Mouse (Mus musculus) lung, postnatal 0 days (tissue): ENCODE measurements around the gene Rtl6.

Experiments
- CTCF ChIP-seq: IDR thresholded peaks from 2 replicates; pipeline ENCODE4 v1.5.1; 2016; ENCODE audit warnings: antibody characterized with exemption, mild to moderate bottlenecking
- EP300 ChIP-seq: IDR thresholded peaks from 2 replicates; pipeline ENCODE4 v1.6.1; 2016; ENCODE audit warnings: antibody characterized with exemption, mild to moderate bottlenecking, control low read depth

DNA sequence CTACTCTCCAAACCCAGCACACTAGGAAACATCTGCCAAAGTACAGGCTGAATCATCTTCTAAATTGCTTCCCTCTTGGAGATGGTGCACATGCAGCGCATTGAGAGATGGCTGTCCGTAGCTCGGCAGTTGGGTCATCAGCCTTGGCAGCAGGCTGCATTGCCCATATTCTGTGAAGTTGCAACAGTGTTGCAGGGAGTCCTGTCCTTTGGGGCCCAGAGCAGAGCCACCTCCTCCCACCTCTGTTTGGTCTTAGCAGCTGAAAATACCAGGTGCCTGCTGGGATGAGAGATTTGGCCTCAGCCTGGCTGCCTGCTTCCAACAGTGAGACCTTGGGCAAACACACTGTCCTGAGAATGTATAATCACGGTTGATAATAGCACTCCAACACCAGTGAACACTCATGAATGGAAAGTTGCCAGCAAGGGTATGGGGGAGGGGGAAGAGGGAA, 30.8 kb upstream of the Rtl6 start:
- TF ChIP-seq CTCF, result no peak
- no peak for TF ChIP-seq EP300
